Mouse (Mus musculus) left cerebral cortex, adult 11 months (tissue): Measurements from ENCODE around the gene Olfr403.
"Not testable (repeated sequence)": the region's sequence is repeated elsewhere in the genome, so short reads cannot be mapped to it uniquely, and the experiment has no call there.

Source experiments
- DNase-seq: peaks from one replicate; pipeline ENCODE4 v3.0.0; 2022; ENCODE audit warnings: low spot score

The Olfr403 gene

DNA sequence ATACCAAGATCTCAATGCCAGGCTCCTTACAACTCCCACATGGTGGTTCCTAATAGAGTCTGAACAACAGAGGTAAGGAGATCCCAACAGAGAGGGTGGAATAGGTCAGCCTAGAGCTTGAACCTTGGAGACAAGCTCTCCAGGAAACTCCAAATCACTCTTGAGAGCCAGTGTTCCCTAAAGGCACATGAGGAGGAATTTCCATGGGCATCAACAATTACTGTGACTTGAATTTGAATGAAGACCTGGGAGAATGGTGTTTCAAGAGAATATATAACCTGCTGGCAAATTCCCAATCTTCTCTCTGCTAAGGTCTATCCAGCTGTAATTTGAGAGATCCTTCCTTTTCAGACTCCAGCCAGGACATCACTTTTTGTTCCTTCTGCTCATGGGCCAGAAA is at the start of gene Olfr403:
Gene Olfr403 (plus strand): TSS at position 301 of the 400 bp plus-strand sequence.
- no peak for DNase-seq

DNA sequence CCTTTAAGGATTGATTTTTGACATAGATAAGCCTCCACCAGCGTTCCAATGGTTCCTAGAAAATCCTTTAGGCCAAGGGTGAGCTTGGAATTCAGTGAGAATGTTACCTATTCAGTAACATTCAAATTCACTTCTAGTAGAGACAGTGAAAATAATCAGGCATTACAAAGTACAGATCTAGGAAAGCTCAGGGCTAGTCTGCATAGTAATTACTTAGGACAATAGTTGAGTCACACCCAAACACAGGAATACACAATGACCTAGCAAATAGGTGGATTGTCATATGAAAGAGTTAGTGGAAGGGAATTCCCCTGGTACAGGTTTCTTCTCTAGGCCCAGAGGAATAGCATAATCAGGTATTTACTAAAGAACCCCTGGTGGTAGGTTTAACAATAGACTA is 46.0 kb upstream of the Olfr403 start:
- DNase-seq, result not testable (repeated sequence)

DNA sequence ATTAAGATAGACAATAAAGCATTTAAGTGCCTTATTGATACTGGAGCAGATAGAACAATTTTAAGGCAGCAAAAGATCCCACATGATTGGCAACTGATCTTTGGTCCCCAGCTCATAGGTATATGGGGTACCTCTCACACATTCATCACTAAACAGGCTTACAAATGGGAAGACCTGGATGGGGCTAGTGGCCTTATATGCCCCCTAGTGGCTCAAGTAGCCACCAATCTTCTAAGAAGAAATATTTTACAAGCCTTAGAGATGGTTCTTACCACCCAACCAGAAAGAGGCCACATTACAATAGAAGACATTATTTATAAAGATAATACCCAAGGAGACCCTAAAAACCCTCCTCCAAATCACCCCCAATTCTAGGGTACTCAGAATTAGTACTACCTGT is 40.2 kb upstream of the Olfr403 start:
- no peak for DNase-seq

DNA sequence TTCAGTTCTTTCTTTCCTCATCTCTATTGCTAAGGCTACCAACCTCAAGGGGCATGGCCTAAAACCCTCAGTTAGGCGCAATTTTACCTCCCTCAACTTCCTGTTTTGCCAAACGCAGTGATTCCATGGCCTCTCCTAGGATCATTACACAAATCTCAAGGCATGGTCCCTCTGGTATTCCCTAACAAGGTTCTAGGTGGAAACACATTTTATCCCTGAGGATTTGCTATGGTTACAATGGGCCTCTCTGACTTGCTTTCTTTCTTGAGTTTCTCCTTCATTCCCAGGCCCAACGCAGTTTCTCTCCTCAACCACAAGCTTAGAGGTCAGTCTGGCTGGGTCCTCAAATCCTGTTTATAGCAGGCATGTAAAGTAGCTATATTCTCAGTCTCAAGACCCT is 32.8 kb upstream of the Olfr403 start, which contains the start of gene Olfr402:
Gene Olfr402 (plus strand): TSS at position 301 of the 400 bp plus-strand sequence.
- no peak for DNase-seq

DNA sequence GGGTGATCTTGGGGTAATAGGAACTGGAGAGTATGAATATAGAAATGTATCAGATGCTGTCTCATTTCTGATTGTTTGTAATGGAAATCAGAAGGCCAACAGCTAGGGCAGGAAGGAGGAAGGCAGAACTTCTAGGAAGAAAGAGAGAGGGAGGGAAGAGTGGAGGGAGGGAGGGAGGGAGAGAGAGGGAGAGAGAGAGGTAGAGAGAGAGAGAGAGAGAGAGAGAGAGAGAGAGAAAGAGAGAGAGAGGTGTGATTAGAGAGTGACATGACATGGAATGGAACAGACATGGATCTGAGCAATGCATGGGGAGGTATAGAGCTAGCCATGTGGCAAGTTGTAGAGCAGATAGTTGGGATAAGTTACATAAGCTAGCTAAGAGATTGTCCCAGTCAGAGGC is 17.3 kb upstream of the Olfr403 start:
- DNase-seq, result no peak

DNA sequence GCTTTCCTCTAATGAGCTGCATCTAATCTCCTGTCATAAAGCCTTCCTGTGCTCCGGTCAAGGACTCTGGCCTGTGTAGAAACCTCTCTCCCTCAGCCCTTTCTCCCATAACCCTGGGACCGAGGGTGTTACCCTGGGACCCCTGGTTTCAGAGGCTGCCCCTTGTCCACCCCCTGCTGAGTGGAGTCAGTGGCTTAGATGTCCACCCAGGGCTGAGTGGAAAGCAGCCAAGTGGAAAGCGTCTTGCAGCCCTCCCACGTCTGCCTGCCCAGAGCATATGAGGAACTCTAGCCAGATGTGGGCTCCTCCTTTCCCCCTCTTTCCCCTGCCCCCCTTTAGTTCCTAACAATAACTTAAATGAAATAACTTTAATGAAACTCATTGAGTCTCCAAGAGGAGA is 2.9 kb upstream of the Olfr403 start:
- DNase-seq, result no peak

DNA sequence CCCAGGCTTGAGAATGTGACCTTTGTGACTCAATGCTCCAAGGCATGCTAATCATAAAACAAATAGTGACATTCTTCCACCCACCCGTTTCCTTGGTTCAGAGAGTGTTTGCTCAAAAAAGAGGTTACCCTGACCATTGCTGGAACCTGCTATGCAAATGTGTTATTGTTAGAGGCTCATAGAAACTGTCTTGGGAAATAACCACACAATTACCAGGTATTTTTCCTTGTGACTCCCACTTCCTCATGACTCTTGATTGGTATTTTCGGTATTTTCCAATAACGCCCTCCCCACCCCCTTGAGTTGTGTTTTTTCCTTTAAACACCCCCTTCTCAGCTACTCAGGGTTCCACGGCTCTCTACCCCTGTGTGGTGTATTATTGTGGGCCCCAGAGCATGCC is 2.3 kb upstream of the Olfr403 start:
- no peak for DNase-seq

DNA sequence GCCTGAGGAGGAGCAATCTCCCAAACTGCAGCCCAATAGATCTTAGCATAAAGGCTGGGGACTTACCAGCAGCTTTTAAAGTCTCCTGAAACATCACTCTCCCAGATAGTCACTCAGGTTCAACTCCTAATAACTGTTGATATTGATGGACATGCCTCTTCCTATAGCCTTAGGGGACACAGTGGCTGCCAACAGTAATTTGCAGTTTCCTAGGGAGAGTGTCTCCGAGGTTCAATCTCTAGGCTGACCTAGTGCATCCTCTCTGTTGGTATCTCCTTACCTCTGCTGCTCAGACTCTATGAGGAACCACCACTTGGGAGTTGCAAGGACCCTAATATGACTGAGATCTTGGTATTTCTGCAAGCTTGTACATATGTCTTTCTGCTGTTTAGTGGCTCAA is 25.2 kb downstream of the Olfr403 start, which contains the start of gene Olfr43:
Gene Olfr43 (minus strand): TSS at position 101 of the 400 bp plus-strand sequence.
- no peak for DNase-seq

DNA sequence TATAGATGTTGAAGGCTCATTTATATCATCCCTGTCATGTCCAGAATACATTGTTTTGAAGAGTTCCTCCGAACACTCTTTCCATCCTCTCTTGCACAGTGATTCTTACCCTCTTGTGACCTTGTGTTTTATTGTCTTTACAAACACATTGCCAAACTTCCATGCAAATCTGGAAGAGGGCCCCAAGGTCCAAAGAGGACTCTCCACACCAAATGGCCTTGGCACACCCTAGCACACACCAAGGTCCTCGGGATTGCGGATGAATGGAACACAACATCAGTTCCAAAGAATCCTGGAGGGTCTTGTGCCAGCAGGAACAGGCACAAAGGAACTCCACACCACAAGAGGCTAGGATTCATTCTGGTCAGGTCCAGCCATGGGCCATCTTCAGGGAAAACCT is 55.2 kb downstream of the Olfr403 start:
- no peak for DNase-seq
